ENCODE assay signal across 9 mouse cellular contexts in the genomic region with DNA sequence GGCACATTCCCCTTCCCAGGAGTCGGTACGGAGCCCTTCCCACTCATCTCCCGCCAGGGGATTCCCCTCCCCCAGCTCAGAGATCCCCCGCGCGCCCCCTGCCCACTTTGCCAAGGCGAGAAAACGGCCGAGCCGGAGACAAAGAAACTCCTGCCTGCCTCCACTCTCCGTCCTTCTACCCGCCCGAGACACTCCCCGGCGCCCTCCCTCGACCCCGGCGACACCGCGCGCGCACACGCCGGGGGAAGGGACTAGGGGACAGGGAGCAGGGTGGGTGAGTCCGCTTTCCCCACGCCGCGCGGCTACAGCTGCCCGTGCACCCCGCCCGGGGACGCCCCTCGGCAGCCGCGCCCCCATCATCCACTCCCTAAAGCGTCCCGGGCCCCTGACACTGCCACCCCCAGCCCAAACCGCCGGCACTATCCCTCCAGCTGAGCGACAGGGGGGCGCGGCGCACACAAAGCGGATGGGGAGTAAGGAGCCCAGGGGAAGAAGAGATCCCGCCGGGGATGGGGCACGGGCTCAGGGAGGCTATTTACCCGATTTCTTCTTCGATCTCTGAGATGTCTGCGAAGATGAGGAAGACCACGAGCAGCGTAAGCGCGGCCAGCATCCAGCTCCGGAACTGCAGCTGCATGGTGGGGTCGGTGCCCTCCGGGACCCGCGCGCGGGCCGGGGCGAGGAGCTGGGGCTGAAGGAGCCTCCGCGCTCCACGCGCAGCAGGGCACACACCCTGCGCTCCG. TPM values are rescaled to one million over a fixed set of nuclear protein-coding genes. Genes with fewer than 3 reads are reported as not detected.
DNase-seq lines count a peak whose midpoint lies in the region; ATAC-seq and TF ChIP-seq lines count a peak whose summit lies in the region.
"Had no signal": no experiment of that assay in that cellular context is flagged by ENCODE, and none has a peak within 500 bp of the region (broad histone marks: within the 10 kb centered on the region; RNA-seq: fewer than 3 reads in every experiment).

No protein-coding gene starts in this region.

- intact Hi-C loops in heart, postnatal 10 days (cut with DNase I): no loop called here

- in situ Hi-C loops in ES-E14 (cut with MboI; ENCODE audit: low sequenced_read_pairs in 2 of 2, unreplicated experiment in 2 of 2): loop anchor here in 1 of 2 experiments (10.0 to 25.0 kb wide), 2 partner anchors 358 to 626 kb away; a partner anchor contains a TSS

- peak; percentile 76 for DNase-seq in heart, embryonic 10.5 days (ENCODE audit: low spot score)
- DNase-seq in heart, postnatal 10 days: no peak
- DNase-seq in ES-E14 (ENCODE audit: low read depth, low spot score): peak; percentile 39
- no peak for DNase-seq in intestine, embryonic 14.5 days (ENCODE audit: low spot score)

- under 1% methylated on average over 70 of the region's 70 CpGs for WGBS in heart, embryonic 10.5 days
- under 1% methylated on average over 69 of the region's 70 CpGs for WGBS in embryonic facial prominence, embryonic 15.5 days
- WGBS in intestine, embryonic 14.5 days: 1% methylated on average over 60 of the region's 70 CpGs
- WGBS in midbrain, embryonic 12.5 days: under 1% methylated on average over 67 of the region's 70 CpGs

- peak overlapping the region; percentile 85 for H3K27ac ChIP-seq in heart, embryonic 10.5 days
- no peak overlapping the region for H3K27ac ChIP-seq in ES-E14 (ENCODE audit: insufficient read depth, low read depth, low read length, poor library complexity, severe bottlenecking)
- peak overlapping the region; percentile 82 for H3K27ac ChIP-seq in embryonic facial prominence, embryonic 15.5 days (replicated peaks)
- H3K27ac ChIP-seq in intestine, embryonic 14.5 days (ENCODE audit: low read depth): peak overlapping the region; percentile 65
- H3K27ac ChIP-seq in midbrain, embryonic 12.5 days (replicated peaks): peak overlapping the region; percentile 97

- peaks cover 72% of the 10 kb centered on the region for H3K27me3 ChIP-seq in heart, embryonic 10.5 days (ENCODE audit: insufficient read depth, poor library complexity, severe bottlenecking)
- H3K27me3 ChIP-seq in embryonic facial prominence, embryonic 15.5 days: peaks cover 7% of the 10 kb centered on the region; the same call in 1 of the 2 replicates
- peaks cover 9% of the 10 kb centered on the region; the same call in 1 of the 2 replicates for H3K27me3 ChIP-seq in intestine, embryonic 14.5 days (replicated peaks; ENCODE audit: control insufficient read depth, insufficient read depth, low read length)
- peaks cover 24% of the 10 kb centered on the region for H3K27me3 ChIP-seq in midbrain, embryonic 12.5 days

- ATAC-seq in embryonic facial prominence, embryonic 15.5 days (ENCODE audit: insufficient number of reproducible peaks, low FRiP score, low TSS enrichment, low read depth): peak; percentile 35; the same call in 1 of the 2 replicates
- ATAC-seq in intestine, embryonic 14.5 days (replicated peaks; ENCODE audit: low FRiP score, low TSS enrichment, low read depth): peak; percentile 67
- peak; percentile 62 for ATAC-seq in midbrain, embryonic 12.5 days (ENCODE audit: low FRiP score, low read depth)
- ATAC-seq in CD4-positive, CD25-positive, alpha-beta regulatory T cell, adult 4 months: no peak
- no peak; the same call in 1 of the 2 replicates for ATAC-seq in frontal cortex, adult (ENCODE audit: low TSS enrichment)

- H3K4me3 ChIP-seq in heart, embryonic 10.5 days: peak overlapping the region; percentile 78
- peak overlapping the region; percentile 65 to 78 for H3K4me3 ChIP-seq in ES-E14 (ENCODE audit: insufficient read depth in 1 of 2, low read depth in 1 of 2, low read length in 2 of 2, poor library complexity in 1 of 2, severe bottlenecking in 1 of 2)
- H3K4me3 ChIP-seq in embryonic facial prominence, embryonic 15.5 days (replicated peaks): peak overlapping the region; percentile 81
- peak overlapping the region; percentile 69 for H3K4me3 ChIP-seq in intestine, embryonic 14.5 days (ENCODE audit: low read depth, low read length)
- H3K4me3 ChIP-seq in midbrain, embryonic 12.5 days: peak overlapping the region; percentile 94

- H3K36me3 ChIP-seq in heart, embryonic 10.5 days: no peaks in the 10 kb centered on the region
- no peaks in the 10 kb centered on the region for H3K36me3 ChIP-seq in ES-E14 (ENCODE audit: control insufficient read depth, insufficient read depth, low read length, poor library complexity, severe bottlenecking)
- H3K36me3 ChIP-seq in embryonic facial prominence, embryonic 15.5 days: no peaks in the 10 kb centered on the region
- H3K36me3 ChIP-seq in intestine, embryonic 14.5 days (ENCODE audit: control insufficient read depth, insufficient read depth, low read length): no peaks in the 10 kb centered on the region
- no peaks in the 10 kb centered on the region for H3K36me3 ChIP-seq in midbrain, embryonic 12.5 days

- H3K9ac ChIP-seq in ES-E14 (ENCODE audit: insufficient read depth, low read depth, low read length, poor library complexity, severe bottlenecking): peak overlapping the region; percentile 59
- H3K9ac ChIP-seq in embryonic facial prominence, embryonic 15.5 days: peak overlapping the region; percentile 73
- H3K9ac ChIP-seq in intestine, embryonic 14.5 days (ENCODE audit: low read length): peak overlapping the region; percentile 69
- peak overlapping the region; percentile 97 for H3K9ac ChIP-seq in midbrain, embryonic 12.5 days (replicated peaks)

- peak overlapping the region; percentile 97 for H3K4me2 ChIP-seq in embryonic facial prominence, embryonic 15.5 days (replicated peaks)
- peak overlapping the region; percentile 93 for H3K4me2 ChIP-seq in intestine, embryonic 14.5 days (ENCODE audit: low read length)
- peak overlapping the region; percentile 78 for H3K4me2 ChIP-seq in midbrain, embryonic 12.5 days (replicated peaks)

- no peaks in the 10 kb centered on the region for H3K9me3 ChIP-seq in heart, embryonic 10.5 days
- no peaks in the 10 kb centered on the region for H3K9me3 ChIP-seq in ES-E14 (ENCODE audit: control insufficient read depth, insufficient read depth, low read depth, low read length)
- H3K9me3 ChIP-seq in embryonic facial prominence, embryonic 15.5 days (replicated peaks): no peaks in the 10 kb centered on the region
- H3K9me3 ChIP-seq in intestine, embryonic 14.5 days (ENCODE audit: control insufficient read depth, low read length): no peaks in the 10 kb centered on the region
- no peaks in the 10 kb centered on the region for H3K9me3 ChIP-seq in midbrain, embryonic 12.5 days

- peaks cover 14% of the 10 kb centered on the region for H3K4me1 ChIP-seq in heart, embryonic 10.5 days
- peaks cover 0 to 2% of the 10 kb centered on the region in 2 experiments; a peak in 1 of 4 replicates for H3K4me1 ChIP-seq in ES-E14 (ENCODE audit: control insufficient read depth in 2 of 2, insufficient read depth in 2 of 2, low read length in 2 of 2, poor library complexity in 1 of 2)
- peaks cover 22% of the 10 kb centered on the region for H3K4me1 ChIP-seq in embryonic facial prominence, embryonic 15.5 days
- H3K4me1 ChIP-seq in intestine, embryonic 14.5 days (replicated peaks; ENCODE audit: control insufficient read depth, insufficient read depth, low read length): no peaks in the 10 kb centered on the region; the same call in 1 of the 2 replicates
- H3K4me1 ChIP-seq in midbrain, embryonic 12.5 days: peaks cover 49% of the 10 kb centered on the region

TF ChIP-seq in ES-E14, 5 proteins besides CTCF, POLR2A, EP300 and RAD21:
- TF ChIP-seq ZNF384 (IDR thresholded peaks at IDR 0.05; ENCODE audit: low read depth, low read length) (no peak), MAFK (IDR thresholded peaks at IDR 0.05; ENCODE audit: insufficient read depth, low read depth, low read length) (no peak), CHD2 (IDR thresholded peaks at IDR 0.05; ENCODE audit: low read depth, low read length) (no peak), HCFC1 (IDR thresholded peaks at IDR 0.05; ENCODE audit: borderline replicate concordance, insufficient read depth, low read length) (no peak)

RNA-seq across cellular contexts. Expression of a gene that starts 0.5 kb away (rescaled TPM):
- 3.4 and 5.5 TPM in 2 replicates for polyA plus RNA-seq in heart, embryonic 10.5 days (2016; fragmentation: Nextera tagmentation; extraction: Ambion mirVana)
- 1 to 10 TPM; 1.3 to 2.0 TPM for total RNA-seq in heart, postnatal 10 days (2021)
- 0.26 and 0.36 TPM in 2 replicates for total RNA-seq in ES-E14 (2012; rRNA removed)
- polyA plus RNA-seq in embryonic facial prominence, embryonic 15.5 days (2015; fragmentation: Nextera tagmentation; extraction: Ambion mirVana): 15.7 and 16.5 TPM in 2 replicates
- 7.8 and 9.9 TPM in 2 replicates for polyA plus RNA-seq in intestine, embryonic 14.5 days (2014; fragmentation: Nextera tagmentation; extraction: Ambion mirVana)
- 45.8 and 51.4 TPM in 2 replicates for polyA plus RNA-seq in midbrain, embryonic 12.5 days (2016; fragmentation: Nextera tagmentation; extraction: Ambion mirVana)
- not detected for polyA plus RNA-seq in CD4-positive, CD25-positive, alpha-beta regulatory T cell, adult 4 months (2017; shearing (Covaris generic))
- total RNA-seq: MEL had no signal

Comparison
In these comparisons a context has a peak if more than half of its experiments do, and no peak if none do; other contexts are left out.
1. DNase-seq: peak in heart, embryonic 10.5 days (single experiment) and ES-E14 (single experiment); none in heart, postnatal 10 days (0 of 2) and intestine, embryonic 14.5 days (single experiment).
2. ATAC-seq: peak in embryonic facial prominence, embryonic 15.5 days (single experiment), intestine, embryonic 14.5 days (single experiment) and midbrain, embryonic 12.5 days (single experiment); none in CD4-positive, CD25-positive, alpha-beta regulatory T cell, adult 4 months (single experiment) and frontal cortex, adult (single experiment).
3. Peak in every context shown above with its lines, with median percentiles within 50 percentile points of each other: H3K4me3 ChIP-seq, H3K9ac ChIP-seq and H3K4me2 ChIP-seq.